Mouse (Mus musculus) gonadal fat pad, adult 2 months (tissue): Measurements from ENCODE around the gene Grid1. TPM values are rescaled to one million over a fixed set of nuclear protein-coding genes. Genes with fewer than 3 reads are reported as not detected.

ENCODE experiments used
- DNase-seq: peaks from one replicate; pipeline ENCODE4 v3.0.0-alpha.2; 2012; ENCODE audit warnings: low read depth
- polyA plus RNA-seq: library from polyadenylated mRNA; depleted of rRNA; stranded (reverse); fragments of >200 nt; gene quantifications from 2 replicates; pipeline ENCODE4 v1.2.3, GENCODE M21; 2012

Gene Grid1
- polyA plus RNA-seq, 1 experiment = 1.6 TPM

- no peak for DNase-seq
Measured at GRCm38 (mm10) chr14:35009074-35009473, 189.2 kb downstream of the Grid1 start.

GRCm38 (mm10) chr14:35026686-35027085 is 206.8 kb downstream of the Grid1 start:
- no peak for DNase-seq

- DNase-seq = no peak
Measured at GRCm38 (mm10) chr14:35027501-35028140, 207.7 kb downstream of the Grid1 start.

- DNase-seq = no peak
Measured at GRCm38 (mm10) chr14:35029626-35030025, 209.7 kb downstream of the Grid1 start.

GRCm38 (mm10) chr14:35030271-35030670 is 210.4 kb downstream of the Grid1 start:
- no peak for DNase-seq

GRCm38 (mm10) chr14:35032283-35032682 is 212.4 kb downstream of the Grid1 start:
- DNase-seq = no peak

- DNase-seq = no peak
Measured at GRCm38 (mm10) chr14:35044268-35044667, 224.4 kb downstream of the Grid1 start.

GRCm38 (mm10) chr14:35044918-35045698 is 225.2 kb downstream of the Grid1 start:
- no peak for DNase-seq

GRCm38 (mm10) chr14:35049231-35049630 is 229.3 kb downstream of the Grid1 start:
- no peak for DNase-seq

- DNase-seq = no peak
Measured at GRCm38 (mm10) chr14:35054139-35054538, 234.2 kb downstream of the Grid1 start.

- DNase-seq = no peak
Measured at GRCm38 (mm10) chr14:35074636-35075035, 254.7 kb downstream of the Grid1 start.

GRCm38 (mm10) chr14:35079954-35080353 is 260.0 kb downstream of the Grid1 start:
- no peak for DNase-seq

GRCm38 (mm10) chr14:35092646-35093045 is 272.7 kb downstream of the Grid1 start:
- DNase-seq = no peak

GRCm38 (mm10) chr14:35093561-35094186 is 273.8 kb downstream of the Grid1 start:
- no peak for DNase-seq

GRCm38 (mm10) chr14:35095506-35096059 is 275.7 kb downstream of the Grid1 start:
- no peak for DNase-seq

- DNase-seq = no peak
Measured at GRCm38 (mm10) chr14:35096085-35096484, 276.2 kb downstream of the Grid1 start.

GRCm38 (mm10) chr14:35097166-35097565 is 277.3 kb downstream of the Grid1 start:
- no peak for DNase-seq

GRCm38 (mm10) chr14:35103639-35104210 is 283.8 kb downstream of the Grid1 start:
- no peak for DNase-seq

- no peak for DNase-seq
Measured at GRCm38 (mm10) chr14:35107596-35107995, 287.7 kb downstream of the Grid1 start.

GRCm38 (mm10) chr14:35110928-35111327 is 291.0 kb downstream of the Grid1 start:
- DNase-seq = no peak

GRCm38 (mm10) chr14:35112327-35113275 is 292.7 kb downstream of the Grid1 start:
- no peak for DNase-seq
